1 mouse cellular context compared by ENCODE assay signal in the genomic region with DNA sequence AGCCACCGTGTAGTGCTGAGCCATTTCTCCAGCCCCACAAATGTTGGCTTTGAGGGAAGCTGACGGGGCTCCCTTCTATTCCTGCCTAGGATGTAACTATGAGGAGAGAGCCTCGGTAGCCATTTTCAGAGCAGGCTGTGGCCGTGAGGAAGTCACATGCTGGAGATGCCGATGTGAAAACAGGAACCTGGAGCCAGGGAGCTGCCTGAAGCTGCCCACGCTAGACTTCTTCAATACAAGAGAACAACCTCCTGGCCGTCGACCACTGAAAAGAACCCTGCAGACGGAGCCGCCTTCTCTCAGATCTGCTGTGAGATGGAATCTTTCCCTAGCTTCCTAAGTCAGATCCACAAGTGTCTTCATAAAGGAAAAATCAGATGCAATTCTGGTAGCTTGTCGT.
A peak's percentile ranks its signal among the peaks of the same experiment; 100 is the strongest.
TF ChIP-seq lines count a peak whose summit lies in the region.

No protein-coding gene starts in this region.

TF ChIP-seq in MEL, 35 proteins besides CTCF, POLR2A, EP300 and RAD21:
- TF ChIP-seq USF1 (IDR thresholded peaks at IDR 0.05; ENCODE audit: low read depth, low read length): peak; percentile 84
- TF ChIP-seq TAL1 (IDR thresholded peaks at IDR 0.05; ENCODE audit: low read length): no peak
- TF ChIP-seq MYC (IDR thresholded peaks at IDR 0.05; ENCODE audit: low read depth, low read length): 0 out of 2 replicates have a peak, but pooled peaks have one; percentile 44
- no peak for TF ChIP-seq ZMIZ1 (IDR thresholded peaks at IDR 0.05; ENCODE audit: low read depth, low read length)
- peak; percentile 74 for TF ChIP-seq MAX (IDR thresholded peaks at IDR 0.05; ENCODE audit: low read length)
- no peak for TF ChIP-seq POLR2AphosphoS2 (IDR thresholded peaks at IDR 0.05; ENCODE audit: low read length)
